Mouse (Mus musculus): ENCODE data around the gene Ltbp4. TPM values are rescaled to one million over a fixed set of nuclear protein-coding genes. Genes with fewer than 3 reads are reported as not detected.

Ltbp4 gene
- polyA plus RNA-seq, 1 experiment from 2014 or later: 40.7 TPM

DNA sequence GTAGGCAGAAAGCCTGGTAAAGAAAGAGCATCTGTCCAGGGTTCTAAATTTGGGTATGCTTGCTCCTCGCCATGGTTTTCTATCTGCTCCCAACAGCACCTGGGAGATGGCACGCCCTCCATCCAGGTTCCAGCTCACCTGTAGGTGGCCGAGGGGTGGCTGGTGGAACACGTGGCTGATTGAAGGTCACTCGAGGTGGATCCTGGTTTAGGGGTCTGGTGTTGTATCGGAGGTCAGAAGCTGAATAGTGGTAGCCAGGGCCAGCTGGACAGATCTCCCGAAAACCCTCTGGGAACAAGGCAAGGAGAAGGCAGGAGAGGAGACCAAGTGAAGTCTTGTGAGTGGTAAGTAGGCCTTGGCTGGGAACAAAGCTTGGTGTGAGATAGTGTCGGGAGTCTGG is 10.0 kb downstream of the Ltbp4 start:
- Histone ChIP-seq H3K9ac (ENCODE audit: low read depth, low read length) (no peak overlapping the region), H3K9me3 (ENCODE audit: control insufficient read depth) (no peaks in the 10 kb centered on the region), H3K4me1 (replicated peaks; ENCODE audit: control insufficient read depth, insufficient read depth, low read length) (peaks cover 8% of the 10 kb centered on the region; the same call in 1 of the 2 replicates), H3K27me3 (replicated peaks; ENCODE audit: control insufficient read depth, insufficient read depth, low read length) (peaks cover 44% of the 10 kb centered on the region), H3K4me2 (replicated peaks; ENCODE audit: low read depth) (no peak overlapping the region), H3K27ac (ENCODE audit: low read depth, low read length) (no peak overlapping the region), H3K4me3 (ENCODE audit: low read depth, low read length) (no peak overlapping the region), H3K36me3 (ENCODE audit: control insufficient read depth, insufficient read depth) (no peaks in the 10 kb centered on the region; the same call in 1 of the 2 replicates)
- WGBS: 91% methylated on average over 8 of the region's 8 CpGs
- ATAC-seq: no peak
- no peak for TF ChIP-seq CTCF (IDR thresholded peaks at IDR 0.05; ENCODE audit: low read depth)

GRCm38 (mm10) chr7:27326101-27326880 is 11.2 kb downstream of the Ltbp4 start:
- H3K4me3 ChIP-seq (ENCODE audit: low read depth, low read length): no peak overlapping the region; the same call in 1 of the 2 replicates
- H3K9ac ChIP-seq (ENCODE audit: low read depth, low read length): no peak overlapping the region
- H3K9me3 ChIP-seq (ENCODE audit: control insufficient read depth): no peaks in the 10 kb centered on the region
- H3K27ac ChIP-seq (ENCODE audit: low read depth, low read length): no peak overlapping the region
- ATAC-seq: no peak
- TF ChIP-seq CTCF (IDR thresholded peaks at IDR 0.05; ENCODE audit: low read depth): no peak
- H3K27me3 ChIP-seq (replicated peaks; ENCODE audit: control insufficient read depth, insufficient read depth, low read length): peaks cover 33% of the 10 kb centered on the region
- H3K4me1 ChIP-seq (replicated peaks; ENCODE audit: control insufficient read depth, insufficient read depth, low read length): peaks cover 8% of the 10 kb centered on the region; the same call in 1 of the 2 replicates
- H3K36me3 ChIP-seq (ENCODE audit: control insufficient read depth, insufficient read depth): no peaks in the 10 kb centered on the region; the same call in 1 of the 2 replicates
- WGBS: 59% methylated on average over 34 of the region's 34 CpGs
- peak overlapping the region; percentile 50 for H3K4me2 ChIP-seq (replicated peaks; ENCODE audit: low read depth)

DNA sequence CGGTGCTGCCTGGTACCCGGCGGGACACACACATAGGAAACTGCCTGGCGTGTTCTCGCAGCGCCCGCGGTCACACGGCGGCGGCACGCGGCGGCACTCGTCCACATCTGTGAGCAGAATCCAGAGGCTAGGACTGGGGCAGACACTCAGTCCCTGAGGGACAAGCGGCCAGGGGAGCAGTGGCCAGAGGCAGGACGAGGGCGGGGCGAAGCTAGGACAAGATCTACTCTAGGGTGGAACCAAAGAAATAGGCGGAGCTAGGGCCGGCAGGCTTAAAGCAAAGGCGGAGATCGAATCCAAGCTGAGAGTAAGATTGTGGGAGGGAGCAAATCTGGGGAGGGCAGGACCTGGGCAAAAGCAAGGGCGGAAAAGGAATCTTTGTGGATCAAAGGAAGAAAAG is 11.8 kb downstream of the Ltbp4 start:
- 13% methylated on average over 24 of the region's 24 CpGs for WGBS
- ATAC-seq: no peak

DNA sequence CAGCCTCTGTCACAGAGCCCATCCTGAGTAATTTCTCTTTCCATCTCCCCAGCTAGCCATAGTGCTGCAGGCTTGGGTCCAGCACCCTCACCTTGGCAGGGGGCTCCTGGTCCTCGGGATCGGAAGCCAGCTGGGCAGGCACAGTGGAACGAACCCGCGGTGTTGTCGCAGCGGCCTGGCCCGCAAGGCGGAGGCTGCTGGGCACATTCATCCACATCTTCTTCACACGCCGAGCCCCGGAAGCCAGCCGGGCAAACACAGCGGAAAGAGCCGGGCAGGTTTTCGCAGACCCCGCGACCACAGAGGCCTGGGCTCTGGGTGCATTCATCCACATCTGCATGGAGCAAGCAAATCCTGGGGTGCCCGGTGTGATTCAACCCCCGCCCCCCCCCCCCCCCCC is 12.6 kb downstream of the Ltbp4 start:
- Histone ChIP-seq H3K4me2 (replicated peaks; ENCODE audit: low read depth) (no peak overlapping the region), H3K36me3 (ENCODE audit: control insufficient read depth, insufficient read depth) (peaks cover 5% of the 10 kb centered on the region; the same call in 1 of the 2 replicates), H3K27ac (ENCODE audit: low read depth, low read length) (no peak overlapping the region), H3K9me3 (ENCODE audit: control insufficient read depth) (no peaks in the 10 kb centered on the region), H3K4me1 (replicated peaks; ENCODE audit: control insufficient read depth, insufficient read depth, low read length) (0 out of 2 replicates have a peak, but pooled peaks cover 4% of the 10 kb centered on the region), H3K27me3 (replicated peaks; ENCODE audit: control insufficient read depth, insufficient read depth, low read length) (peaks cover 19% of the 10 kb centered on the region), H3K9ac (ENCODE audit: low read depth, low read length) (no peak overlapping the region), H3K4me3 (ENCODE audit: low read depth, low read length) (no peak overlapping the region)
- TF ChIP-seq CTCF (IDR thresholded peaks at IDR 0.05; ENCODE audit: low read depth): no peak
- no peak for ATAC-seq
- WGBS: 57% methylated on average over 19 of the region's 20 CpGs

More for the DNA sequence above, 11.8 kb downstream of the Ltbp4 start:
- Histone ChIP-seq H3K4me1 (replicated peaks; ENCODE audit: control insufficient read depth, insufficient read depth, low read length) (peaks cover 8% of the 10 kb centered on the region; the same call in 1 of the 2 replicates), H3K9me3 (ENCODE audit: control insufficient read depth) (no peaks in the 10 kb centered on the region), H3K9ac (ENCODE audit: low read depth, low read length) (no peak overlapping the region), H3K27me3 (replicated peaks; ENCODE audit: control insufficient read depth, insufficient read depth, low read length) (peaks cover 27% of the 10 kb centered on the region), H3K27ac (ENCODE audit: low read depth, low read length) (no peak overlapping the region), H3K36me3 (ENCODE audit: control insufficient read depth, insufficient read depth) (peaks cover 3% of the 10 kb centered on the region; the same call in 1 of the 2 replicates), H3K4me2 (replicated peaks; ENCODE audit: low read depth) (peak overlapping the region; percentile 50), H3K4me3 (ENCODE audit: low read depth, low read length) (peak overlapping the region; percentile 21; the same call in 1 of the 2 replicates)
- TF ChIP-seq CTCF (IDR thresholded peaks at IDR 0.05; ENCODE audit: low read depth): no peak

DNA sequence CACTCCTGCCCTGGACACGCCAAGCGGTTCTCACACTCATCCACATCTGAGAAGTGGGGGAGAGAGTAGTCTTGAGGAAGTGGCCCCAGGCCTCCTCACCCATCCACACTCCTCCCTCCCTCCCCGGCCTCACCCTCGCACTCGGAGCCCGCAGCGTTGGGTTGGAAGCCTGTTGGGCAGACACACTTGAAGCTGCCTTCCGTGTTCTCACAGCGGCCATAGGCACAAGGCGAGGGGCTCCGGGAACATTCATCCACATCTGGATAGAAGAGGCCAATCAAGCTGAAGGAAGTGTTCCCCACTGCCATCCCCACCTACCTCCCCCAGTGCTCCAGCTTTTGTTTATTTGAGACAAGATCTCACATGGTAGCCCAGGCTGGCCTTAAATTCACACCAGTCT is 13.3 kb downstream of the Ltbp4 start:
- H3K36me3 ChIP-seq (ENCODE audit: control insufficient read depth, insufficient read depth): peaks cover 11% of the 10 kb centered on the region; the same call in 1 of the 2 replicates
- H3K4me2 ChIP-seq (replicated peaks; ENCODE audit: low read depth): no peak overlapping the region
- 98% methylated on average over 11 of the region's 11 CpGs for WGBS
- ATAC-seq: no peak
- H3K9ac ChIP-seq (ENCODE audit: low read depth, low read length): no peak overlapping the region
- H3K27me3 ChIP-seq (replicated peaks; ENCODE audit: control insufficient read depth, insufficient read depth, low read length): peaks cover 17% of the 10 kb centered on the region
- no peak for TF ChIP-seq CTCF (IDR thresholded peaks at IDR 0.05; ENCODE audit: low read depth)
- H3K4me1 ChIP-seq (replicated peaks; ENCODE audit: control insufficient read depth, insufficient read depth, low read length): 0 out of 2 replicates have a peak, but pooled peaks cover under 1% of the 10 kb centered on the region
- H3K4me3 ChIP-seq (ENCODE audit: low read depth, low read length): no peak overlapping the region
- H3K27ac ChIP-seq (ENCODE audit: low read depth, low read length): no peak overlapping the region
- no peaks in the 10 kb centered on the region for H3K9me3 ChIP-seq (ENCODE audit: control insufficient read depth)

DNA sequence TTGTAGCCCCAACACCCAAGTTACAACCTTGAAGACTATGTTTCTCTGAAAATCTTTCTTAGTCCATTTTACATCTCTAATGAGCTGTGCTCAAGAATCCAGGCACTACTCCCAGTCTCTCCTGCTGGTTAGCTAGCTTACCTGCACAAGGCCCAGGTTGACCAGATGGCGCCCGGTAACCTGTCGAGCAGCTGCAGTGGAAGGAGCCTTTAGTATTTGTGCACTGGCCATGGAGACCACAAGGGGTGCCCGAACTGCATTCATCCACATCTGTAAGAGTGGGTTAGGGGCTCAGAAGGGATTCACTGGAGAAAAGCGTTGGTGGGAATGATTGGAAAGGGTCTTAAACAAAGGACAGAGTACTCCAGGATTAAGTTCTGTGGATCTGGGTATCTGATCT is 14.5 kb downstream of the Ltbp4 start:
- WGBS: 92% methylated on average over 5 of the region's 5 CpGs
- Histone ChIP-seq H3K36me3 (ENCODE audit: control insufficient read depth, insufficient read depth) (peaks cover 12% of the 10 kb centered on the region; the same call in 1 of the 2 replicates), H3K4me3 (ENCODE audit: low read depth, low read length) (no peak overlapping the region), H3K9ac (ENCODE audit: low read depth, low read length) (no peak overlapping the region), H3K27me3 (replicated peaks; ENCODE audit: control insufficient read depth, insufficient read depth, low read length) (peaks cover 12% of the 10 kb centered on the region), H3K4me2 (replicated peaks; ENCODE audit: low read depth) (no peak overlapping the region), H3K9me3 (ENCODE audit: control insufficient read depth) (no peaks in the 10 kb centered on the region), H3K4me1 (replicated peaks; ENCODE audit: control insufficient read depth, insufficient read depth, low read length) (no peaks in the 10 kb centered on the region), H3K27ac (ENCODE audit: low read depth, low read length) (no peak overlapping the region)
- no peak for ATAC-seq
- no peak for TF ChIP-seq CTCF (IDR thresholded peaks at IDR 0.05; ENCODE audit: low read depth)

Data from intestine, postnatal 0 days (tissue).